Mouse (Mus musculus) spleen, adult 2 months (tissue): ENCODE measurements around the gene G3bp1.
A peak's percentile ranks its signal among the peaks of the same experiment; 100 is the strongest.

ENCODE experiments used
- CTCF ChIP-seq: fragments of 200-500 bp; IDR thresholded peaks from 2 replicates; pipeline ENCODE4 v1.5.1; 2011; ENCODE audit warnings: mild to moderate bottlenecking, inconsistent platforms; ENCODE audit not compliant: insufficient read depth, insufficient read length, insufficient replicate concordance; ENCODE audit errors: extremely low read depth
- POLR2A ChIP-seq: fragments of 200-500 bp; IDR thresholded peaks from 2 replicates; pipeline ENCODE4 v1.6.1; 2011; ENCODE audit warnings: low read depth, low read length, inconsistent platforms

DNA sequence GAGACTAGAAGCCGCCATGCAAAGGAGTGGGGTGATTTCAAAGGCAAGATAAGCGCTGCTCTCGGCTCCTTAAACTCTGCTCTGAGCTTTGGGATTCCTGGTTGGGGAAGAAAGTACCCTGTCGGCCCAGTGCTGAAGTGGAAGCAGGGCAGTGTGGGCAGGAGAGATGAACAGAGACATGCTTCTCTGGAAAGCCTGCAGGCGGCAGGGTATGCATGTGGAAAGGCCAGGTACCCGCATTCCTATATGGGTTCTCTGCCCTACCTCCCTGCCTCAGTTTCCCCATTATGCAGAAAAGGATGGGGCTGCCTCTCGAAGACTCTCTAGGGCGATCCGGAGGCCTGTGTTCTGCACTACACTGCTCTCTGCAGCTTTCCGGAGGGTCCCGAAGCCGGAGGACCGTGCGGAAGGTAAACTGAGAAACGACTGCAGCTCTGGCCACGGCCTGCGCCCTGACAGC, 8.9 kb upstream of the G3bp1 start:
- TF ChIP-seq CTCF, result peak; percentile 15; the same call in 1 of the 2 replicates
- TF ChIP-seq POLR2A, result no peak
